Mouse (Mus musculus) liver, embryonic 12.5 days (tissue): ENCODE data around the gene Pcdh8. TPM values are rescaled to one million over a fixed set of nuclear protein-coding genes. Genes with fewer than 3 reads are reported as not detected.
A peak's percentile ranks its signal among the peaks of the same experiment; 100 is the strongest.

ENCODE experiments used
- ATAC-seq: fragments of 200-750 bp; cut with Nextera tagmentation; 2 replicates; pipeline ENCODE4 v1.8.0; 2017; ENCODE audit warnings: moderate number of reproducible peaks, mild to moderate bottlenecking, moderate library complexity
- H3K27ac ChIP-seq: fragments of 300-500 bp; sonication (generic); 2 replicates; pipeline ENCODE4 v1.5.1; 2016; ENCODE audit warnings: mild to moderate bottlenecking
- H3K27me3 ChIP-seq: fragments of 300-500 bp; sonication (generic); replicated peaks from 2 replicates; pipeline ENCODE4 v1.6.1; 2016; ENCODE audit warnings: mild to moderate bottlenecking, moderate library complexity
- H3K36me3 ChIP-seq: fragments of 300-500 bp; sonication (generic); 2 replicates; pipeline ENCODE4 v1.6.1; 2016; ENCODE audit warnings: mild to moderate bottlenecking, moderate library complexity
- H3K4me1 ChIP-seq: fragments of 300-500 bp; sonication (generic); 2 replicates; pipeline ENCODE4 v1.6.1; 2016
- H3K4me2 ChIP-seq: fragments of 300-500 bp; sonication (generic); 2 replicates; pipeline ENCODE4 v1.6.1; 2016; ENCODE audit warnings: mild to moderate bottlenecking, moderate library complexity
- H3K4me3 ChIP-seq: fragments of 300-500 bp; sonication (generic); 2 replicates; pipeline ENCODE4 v1.5.1; 2016; ENCODE audit warnings: mild to moderate bottlenecking, moderate library complexity
- H3K9ac ChIP-seq: fragments of 300-500 bp; sonication (generic); 2 replicates; pipeline ENCODE4 v1.6.1; 2016; ENCODE audit warnings: mild to moderate bottlenecking, moderate library complexity
- H3K9me3 ChIP-seq: fragments of 300-500 bp; sonication (generic); replicated peaks from 2 replicates; pipeline ENCODE4 v1.6.1; 2016; ENCODE audit warnings: mild to moderate bottlenecking, moderate library complexity
- WGBS: fragments of 180-500 bp; shearing (Covaris S2); methylation state at CpG from one replicate; pipeline ENCODE4 v1.1.7; 2016; ENCODE audit not compliant: insufficient replicate concordance; 5-methylcytosine and 5-hydroxymethylcytosine counted together
- polyA plus RNA-seq: library from polyadenylated mRNA; unstranded; fragments of >200 nt; fragmentation: Nextera tagmentation; extraction: Ambion mirVana; gene quantifications from 2 replicates; pipeline ENCODE4 v1.2.1, GENCODE M21; 2016

The Pcdh8 gene
- polyA plus RNA-seq, 1 experiment from 2014 or later = not detected

DNA sequence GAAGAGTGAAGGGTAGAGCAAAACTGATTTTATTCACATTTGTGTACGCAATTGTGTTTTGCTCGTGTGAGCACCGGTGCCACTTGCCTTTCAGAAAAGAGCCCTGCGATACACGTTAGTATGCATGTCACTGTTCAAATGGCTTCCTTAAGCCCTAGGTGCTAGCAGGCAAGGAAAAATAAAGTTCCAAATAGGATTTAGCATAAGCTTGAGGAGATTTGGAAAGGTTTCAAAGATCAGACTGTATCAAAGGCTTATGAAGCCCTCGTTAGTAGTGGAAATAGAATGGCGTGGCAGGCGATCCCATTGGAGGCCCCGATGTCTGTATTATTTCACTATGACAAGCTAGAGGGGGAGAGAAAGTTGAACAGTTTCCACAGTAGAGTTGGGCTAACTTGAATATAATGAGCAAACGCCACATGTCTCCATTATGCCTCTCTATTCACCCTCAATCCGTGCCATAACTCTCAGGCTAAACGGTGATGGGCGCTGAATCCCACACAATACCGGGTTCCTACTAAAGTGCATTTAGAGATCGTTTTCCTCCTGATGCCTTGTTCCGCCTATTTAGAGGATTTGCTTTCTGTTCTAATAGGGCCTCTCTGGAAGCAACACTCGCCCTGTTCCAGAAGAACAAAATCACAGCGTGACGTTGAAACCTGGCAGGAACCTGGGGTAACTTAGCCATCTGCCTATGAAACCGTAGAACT lies 845 bp upstream of the Pcdh8 start:
- Histone ChIP-seq H3K9me3 (no peaks in the 10 kb centered on the region), H3K4me3 (peak overlapping the region; percentile 19; the same call in 1 of the 2 replicates), H3K4me2 (peak overlapping the region; percentile 53), H3K36me3 (no peaks in the 10 kb centered on the region), H3K27ac (no peak overlapping the region), H3K27me3 (peaks cover 88% of the 10 kb centered on the region), H3K4me1 (peaks cover 12% of the 10 kb centered on the region; the same call in 1 of the 2 replicates), H3K9ac (no peak overlapping the region)
- whole genome bisulfite sequencing = 5% methylated on average over 20 of the region's 20 CpGs
- no peak for ATAC-seq

DNA sequence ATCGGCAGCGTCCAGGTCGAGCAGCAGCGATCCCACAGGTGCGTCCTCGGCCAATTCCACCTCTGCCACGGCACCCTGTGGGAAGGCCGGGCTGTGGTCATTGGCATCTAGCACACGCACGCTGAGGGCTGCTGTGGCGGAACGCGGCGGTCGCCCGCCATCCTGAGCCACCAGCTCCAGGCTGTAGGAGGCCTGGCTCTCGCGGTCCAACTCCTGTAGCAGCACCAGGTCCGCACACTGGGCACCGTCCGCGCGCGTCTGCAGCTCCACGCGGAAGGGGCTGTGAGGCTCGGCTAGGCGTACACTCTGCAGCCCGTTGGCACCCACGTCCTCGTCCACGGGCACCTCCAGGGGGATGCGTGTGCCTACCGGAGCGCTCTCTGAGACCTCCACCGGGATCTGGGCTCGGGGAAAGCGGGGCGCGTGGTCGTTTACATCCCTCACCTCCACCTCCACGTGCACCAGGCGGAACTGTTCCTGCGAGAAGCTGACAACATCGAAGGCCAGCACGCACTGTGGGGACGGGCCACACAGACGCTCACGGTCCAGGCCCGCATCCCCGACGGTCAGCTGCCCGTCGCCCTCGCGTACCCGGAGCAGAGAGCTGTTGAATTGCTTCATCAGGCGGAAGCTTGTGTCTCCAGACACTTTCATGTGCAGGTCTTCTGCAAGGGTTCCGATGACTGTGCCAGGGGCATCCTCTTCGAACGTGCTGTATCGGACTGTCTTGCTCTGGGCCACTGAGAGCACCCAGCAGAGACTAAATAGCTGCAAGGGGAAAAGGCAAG lies 612 bp downstream of the Pcdh8 start:
- ATAC-seq = peak; percentile 55
- peaks cover 12% of the 10 kb centered on the region; the same call in 1 of the 2 replicates for H3K4me1 ChIP-seq

DNA sequence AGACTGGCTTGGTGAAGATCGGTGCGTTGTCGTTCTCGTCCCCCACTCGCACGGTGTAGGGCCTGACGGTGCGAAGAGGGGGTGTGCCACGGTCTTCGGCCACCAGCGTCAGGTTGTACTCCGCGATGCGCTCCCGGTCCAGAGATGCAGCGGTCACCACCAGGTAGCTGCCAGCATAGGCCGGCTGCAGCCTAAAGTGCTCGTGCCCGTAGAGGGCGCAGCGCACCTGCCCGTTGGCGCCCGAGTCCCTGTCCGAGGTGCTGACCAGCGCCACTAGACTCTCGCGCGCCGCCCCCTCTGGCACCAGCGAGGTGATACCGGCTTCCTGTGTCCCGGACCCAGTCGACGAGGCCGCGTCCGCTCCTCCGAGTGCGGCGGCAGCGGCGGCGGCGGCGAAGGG lies 1.5 kb downstream of the Pcdh8 start:
- Histone ChIP-seq H3K4me1 (peaks cover 12% of the 10 kb centered on the region; the same call in 1 of the 2 replicates), H3K27me3 (peaks cover 86% of the 10 kb centered on the region), H3K36me3 (no peaks in the 10 kb centered on the region), H3K9me3 (no peaks in the 10 kb centered on the region), H3K4me3 (peak overlapping the region; percentile 17), H3K9ac (no peak overlapping the region), H3K4me2 (peak overlapping the region; percentile 38), H3K27ac (no peak overlapping the region)
- ATAC-seq = peak; percentile 57; the same call in 1 of the 2 replicates
- WGBS = 1% methylated on average over 46 of the region's 46 CpGs

More for the DNA sequence above, 612 bp downstream of the Pcdh8 start:
- H3K4me3 ChIP-seq = peak overlapping the region; percentile 19; the same call in 1 of the 2 replicates
- H3K4me2 ChIP-seq = peak overlapping the region; percentile 53
- H3K9me3 ChIP-seq = no peaks in the 10 kb centered on the region
- WGBS = 7% methylated on average over 62 of the region's 62 CpGs
- no peak overlapping the region for H3K27ac ChIP-seq
- no peaks in the 10 kb centered on the region for H3K36me3 ChIP-seq
- no peak overlapping the region for H3K9ac ChIP-seq
- H3K27me3 ChIP-seq = peaks cover 95% of the 10 kb centered on the region

DNA sequence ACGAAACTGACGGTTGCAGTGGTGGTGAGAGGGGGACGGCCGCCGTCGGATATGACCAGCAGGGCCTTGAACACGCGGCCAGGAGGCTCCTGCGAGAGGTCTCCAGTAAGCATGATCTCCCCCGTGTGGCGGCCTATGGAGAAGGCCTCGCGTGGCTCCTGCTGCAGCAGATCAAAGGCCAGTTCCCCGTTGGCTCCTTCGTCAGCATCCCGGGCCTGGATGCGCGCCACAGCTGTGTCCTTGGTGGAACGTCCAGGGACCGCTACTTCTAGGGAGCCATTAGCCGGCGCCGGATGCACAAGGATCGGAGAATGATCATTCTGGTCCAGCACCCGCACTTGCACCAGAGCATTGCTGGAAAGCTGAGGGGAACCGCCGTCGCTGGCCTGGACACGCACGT lies 2.1 kb downstream of the Pcdh8 start:
- WGBS = 7% methylated on average over 30 of the region's 30 CpGs
- ATAC-seq = no peak
- Histone ChIP-seq H3K4me1 (peaks cover 12% of the 10 kb centered on the region; the same call in 1 of the 2 replicates), H3K4me2 (no peak overlapping the region), H3K9me3 (no peaks in the 10 kb centered on the region), H3K4me3 (no peak overlapping the region), H3K36me3 (no peaks in the 10 kb centered on the region), H3K9ac (no peak overlapping the region), H3K27me3 (peaks cover 80% of the 10 kb centered on the region), H3K27ac (no peak overlapping the region)

DNA sequence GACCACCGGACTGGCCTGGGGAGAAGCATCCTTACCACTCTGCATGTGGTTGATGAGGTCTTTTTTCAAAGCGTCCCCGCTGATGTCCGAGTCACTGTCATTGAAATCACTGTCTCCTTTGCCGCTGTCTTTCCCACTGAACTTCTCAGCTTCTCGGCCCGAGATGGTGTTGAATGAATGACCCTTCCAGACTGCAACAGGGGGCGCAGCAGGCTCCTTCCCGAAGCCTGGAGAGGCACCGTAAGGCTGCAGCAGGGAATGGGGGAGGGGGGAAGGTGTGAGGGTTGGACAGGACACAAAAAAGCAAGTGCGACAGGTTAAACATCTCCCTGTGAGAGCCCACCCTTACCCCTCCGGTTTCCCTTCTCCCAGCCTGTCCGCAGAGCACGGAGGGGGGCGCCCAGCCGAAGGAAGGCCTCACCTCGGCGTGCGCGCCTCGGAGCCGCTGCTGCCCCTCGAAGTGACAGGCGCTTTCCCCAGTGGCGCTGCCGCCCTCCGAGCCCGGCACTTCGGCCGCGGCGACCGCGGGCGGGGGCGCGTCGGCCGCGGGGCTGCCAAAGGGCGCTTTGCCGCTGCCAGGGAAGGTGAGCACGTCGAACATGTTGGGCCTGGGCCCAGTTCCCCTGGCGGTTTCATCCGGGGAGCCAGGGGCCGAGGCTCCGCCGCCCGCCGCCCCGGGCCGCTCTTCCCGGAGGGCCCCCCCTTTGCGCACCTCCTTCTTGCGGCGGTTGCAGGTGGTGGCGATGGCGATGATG lies 2.9 kb downstream of the Pcdh8 start:
- Histone ChIP-seq H3K9me3 (no peaks in the 10 kb centered on the region), H3K4me2 (no peak overlapping the region), H3K9ac (no peak overlapping the region), H3K4me1 (peaks cover 12% of the 10 kb centered on the region; the same call in 1 of the 2 replicates), H3K36me3 (no peaks in the 10 kb centered on the region), H3K27me3 (peaks cover 73% of the 10 kb centered on the region), H3K27ac (no peak overlapping the region), H3K4me3 (no peak overlapping the region)
- WGBS = 4% methylated on average over 57 of the region's 59 CpGs
- ATAC-seq = no peak

DNA sequence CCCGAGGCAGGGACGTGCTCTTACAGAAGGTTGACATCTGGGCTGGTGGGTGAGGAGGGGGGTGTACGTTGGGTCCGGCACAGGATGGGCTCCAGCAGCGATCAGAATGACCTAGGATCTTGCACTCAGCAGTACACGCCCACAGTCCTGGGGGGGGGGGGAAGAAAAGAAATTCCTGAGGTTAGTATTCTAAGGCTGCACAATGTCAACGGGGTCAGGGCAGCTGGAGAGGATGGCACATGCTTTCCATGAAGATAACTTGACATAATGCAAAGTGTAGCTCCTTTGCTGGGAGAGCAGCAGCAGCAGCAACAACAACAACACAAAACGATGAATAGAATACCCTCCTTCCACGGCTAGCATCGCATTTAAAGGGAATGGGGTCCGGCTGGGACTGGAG lies 3.5 kb downstream of the Pcdh8 start:
- H3K27ac ChIP-seq = no peak overlapping the region
- H3K4me1 ChIP-seq = peaks cover 12% of the 10 kb centered on the region; the same call in 1 of the 2 replicates
- H3K27me3 ChIP-seq = peaks cover 66% of the 10 kb centered on the region
- H3K9ac ChIP-seq = no peak overlapping the region
- WGBS = 18% methylated on average over 11 of the region's 11 CpGs
- no peaks in the 10 kb centered on the region for H3K36me3 ChIP-seq
- no peak overlapping the region for H3K4me2 ChIP-seq
- no peak for ATAC-seq
- no peak overlapping the region for H3K4me3 ChIP-seq
- H3K9me3 ChIP-seq = no peaks in the 10 kb centered on the region

DNA sequence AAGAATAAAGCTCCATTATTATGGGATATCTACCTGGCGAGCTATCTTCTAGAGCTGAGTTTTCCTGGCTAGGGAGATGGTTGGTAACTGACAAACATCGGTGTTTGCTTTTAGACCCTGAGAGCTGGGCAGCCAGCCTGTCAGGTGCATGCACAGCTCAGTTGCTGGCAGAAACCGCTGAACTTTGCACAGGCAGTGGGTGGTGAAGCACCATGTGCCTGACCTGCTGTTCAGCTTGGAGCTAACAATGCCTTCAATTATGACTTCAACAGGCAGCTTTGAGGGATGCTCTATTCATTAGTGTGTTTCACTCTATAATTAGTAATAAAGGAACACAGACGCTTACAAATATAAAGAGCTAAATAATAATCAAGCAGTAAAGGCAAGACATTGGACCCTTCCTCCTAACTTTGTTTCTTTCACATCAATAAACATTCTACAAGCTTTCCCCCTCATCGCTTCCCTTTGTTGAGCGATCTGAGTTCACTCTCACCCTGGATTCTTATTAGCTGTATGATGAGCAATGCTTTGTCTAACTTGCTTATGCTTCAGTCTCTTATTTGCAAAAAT lies 5.8 kb downstream of the Pcdh8 start:
- Histone ChIP-seq H3K27me3 (peaks cover 43% of the 10 kb centered on the region), H3K9me3 (no peaks in the 10 kb centered on the region), H3K4me3 (no peak overlapping the region), H3K4me1 (peaks cover 5% of the 10 kb centered on the region; the same call in 1 of the 2 replicates), H3K27ac (no peak overlapping the region), H3K9ac (no peak overlapping the region), H3K36me3 (no peaks in the 10 kb centered on the region), H3K4me2 (no peak overlapping the region)
- no peak for ATAC-seq
- WGBS = 58% methylated on average over 6 of the region's 6 CpGs

DNA sequence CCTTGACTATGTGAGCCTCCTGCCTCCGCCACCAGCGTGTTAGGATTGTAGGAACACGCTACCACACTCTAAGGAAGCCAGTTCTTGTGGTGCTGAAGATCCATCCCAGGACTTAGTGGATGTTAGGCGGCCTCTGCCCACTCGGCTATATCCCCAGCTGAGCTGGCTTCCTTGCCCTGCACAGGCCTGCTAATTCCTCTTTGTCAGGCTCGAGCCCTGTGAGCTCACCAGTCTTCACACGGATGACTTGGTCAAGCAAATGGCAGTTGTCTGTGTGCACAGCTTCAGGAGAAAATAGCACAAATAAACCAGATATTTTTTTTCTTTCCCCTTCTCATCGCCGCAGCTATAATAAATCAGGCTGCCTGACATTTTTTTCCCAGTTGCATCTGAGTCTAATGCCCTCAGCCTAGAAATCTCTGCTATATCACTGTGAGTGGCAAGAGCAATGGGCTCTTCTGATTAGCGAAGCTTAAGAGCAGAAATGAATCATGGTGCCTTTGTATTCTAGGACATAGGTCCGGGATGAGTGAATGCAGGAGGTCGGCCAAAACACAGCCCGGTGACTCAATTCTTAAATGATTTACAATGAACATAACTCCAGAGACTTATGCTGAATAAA lies 16.4 kb downstream of the Pcdh8 start:
- Histone ChIP-seq H3K27me3 (no peaks in the 10 kb centered on the region), H3K4me1 (no peaks in the 10 kb centered on the region), H3K9me3 (no peaks in the 10 kb centered on the region), H3K4me2 (no peak overlapping the region), H3K27ac (no peak overlapping the region), H3K9ac (no peak overlapping the region), H3K36me3 (no peaks in the 10 kb centered on the region), H3K4me3 (no peak overlapping the region)
- 59% methylated on average over 13 of the region's 13 CpGs for WGBS
- ATAC-seq = no peak

DNA sequence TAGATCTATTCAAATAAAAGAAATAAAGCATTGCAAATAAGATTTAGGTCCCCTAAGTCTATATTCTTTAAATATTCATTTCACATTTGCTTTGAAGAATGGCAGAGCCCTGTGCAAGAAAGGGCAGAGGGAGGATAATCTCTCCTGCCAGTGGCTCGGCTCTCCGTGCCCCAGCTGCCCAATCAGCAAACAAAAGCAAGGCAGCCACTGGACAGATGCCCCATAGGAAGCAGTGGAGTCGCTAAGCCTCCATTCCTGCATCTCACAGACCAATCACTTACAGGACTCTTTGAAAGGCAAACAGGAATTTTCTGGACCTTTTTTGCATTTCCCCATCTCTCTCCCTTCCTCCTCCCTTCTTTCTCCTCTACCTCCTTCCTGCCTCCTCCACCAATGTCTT lies 17.0 kb downstream of the Pcdh8 start:
- H3K9me3 ChIP-seq = no peaks in the 10 kb centered on the region
- no peak overlapping the region for H3K27ac ChIP-seq
- ATAC-seq = no peak
- no peak overlapping the region for H3K4me2 ChIP-seq
- no peak overlapping the region for H3K9ac ChIP-seq
- H3K27me3 ChIP-seq = no peaks in the 10 kb centered on the region
- 48% methylated on average over 3 of the region's 3 CpGs for WGBS
- H3K36me3 ChIP-seq = no peaks in the 10 kb centered on the region
- no peak overlapping the region for H3K4me3 ChIP-seq
- H3K4me1 ChIP-seq = no peaks in the 10 kb centered on the region

DNA sequence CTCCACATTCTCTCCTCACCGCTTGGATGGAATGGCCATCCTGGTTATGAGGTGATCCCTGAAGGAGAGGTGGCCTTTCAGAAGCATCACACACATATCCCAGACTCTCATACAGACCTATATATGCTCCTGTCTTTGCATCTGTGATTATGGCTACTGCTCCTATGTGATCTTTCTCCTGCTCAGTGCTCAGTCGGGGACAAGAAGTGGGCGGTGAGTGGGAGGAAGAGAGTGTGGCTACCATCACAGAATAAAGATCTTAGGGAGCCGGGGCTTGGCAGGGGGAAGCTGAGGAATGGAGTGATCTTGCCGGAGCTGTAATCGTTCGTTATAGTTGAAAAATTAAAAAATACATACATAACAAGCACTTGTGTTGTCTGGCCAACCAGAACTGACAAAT lies 17.4 kb downstream of the Pcdh8 start:
- WGBS = 72% methylated on average over 7 of the region's 7 CpGs

DNA sequence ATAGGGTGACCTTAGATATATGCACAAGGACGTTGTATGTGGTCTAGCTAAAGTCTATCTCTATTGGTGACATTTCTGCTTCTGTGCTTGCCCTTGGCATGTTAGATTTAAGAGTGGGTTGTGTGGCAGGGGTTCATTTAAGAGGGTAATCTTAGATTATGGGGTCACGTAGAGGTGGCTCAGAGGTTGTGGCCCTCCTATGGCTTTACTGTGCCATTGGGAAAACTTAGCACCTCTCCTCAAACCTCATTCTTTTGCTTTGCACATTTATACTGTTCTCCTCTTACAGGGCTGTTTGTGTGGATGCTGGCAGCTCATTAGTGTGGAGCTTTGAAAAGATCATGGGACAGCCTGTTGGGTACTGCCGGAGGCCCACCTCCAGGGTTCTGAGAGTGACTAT lies 30.6 kb downstream of the Pcdh8 start:
- H3K9me3 ChIP-seq = no peaks in the 10 kb centered on the region
- ATAC-seq = no peak
- no peaks in the 10 kb centered on the region for H3K36me3 ChIP-seq
- WGBS = 60% methylated on average over 3 of the region's 3 CpGs
- no peak overlapping the region for H3K9ac ChIP-seq
- H3K27ac ChIP-seq = no peak overlapping the region
- no peaks in the 10 kb centered on the region for H3K4me1 ChIP-seq
- no peak overlapping the region for H3K4me2 ChIP-seq
- H3K27me3 ChIP-seq = no peaks in the 10 kb centered on the region
- no peak overlapping the region for H3K4me3 ChIP-seq

More for the DNA sequence above, 17.4 kb downstream of the Pcdh8 start:
- no peak overlapping the region for H3K27ac ChIP-seq
- H3K9me3 ChIP-seq = no peaks in the 10 kb centered on the region
- ATAC-seq = no peak
- H3K27me3 ChIP-seq = no peaks in the 10 kb centered on the region
- H3K4me1 ChIP-seq = no peaks in the 10 kb centered on the region
- no peaks in the 10 kb centered on the region for H3K36me3 ChIP-seq
- H3K9ac ChIP-seq = no peak overlapping the region
- H3K4me3 ChIP-seq = no peak overlapping the region
- no peak overlapping the region for H3K4me2 ChIP-seq
